Mouse (Mus musculus) heart, embryonic 15.5 days (tissue): ENCODE data around the gene Cacng6. TPM values are rescaled to one million over a fixed set of nuclear protein-coding genes. Genes with fewer than 3 reads are reported as not detected.

Source experiments
- ATAC-seq: fragments of 200-750 bp; cut with Nextera tagmentation; replicated peaks from 2 replicates; pipeline ENCODE4 v1.8.0; 2017; ENCODE audit warnings: low read depth, moderate TSS enrichment; ENCODE audit not compliant: insufficient number of reproducible peaks, insufficient read depth, low FRiP score
- H3K27ac ChIP-seq: fragments of 300-500 bp; sonication (generic); 2 replicates; pipeline ENCODE4 v1.5.1; 2015; ENCODE audit warnings: mild to moderate bottlenecking, inconsistent platforms
- H3K27me3 ChIP-seq: fragments of 300-500 bp; sonication (generic); 2 replicates; pipeline ENCODE4 v1.6.1; 2015; ENCODE audit warnings: inconsistent platforms
- H3K36me3 ChIP-seq: fragments of 300-500 bp; sonication (generic); 2 replicates; pipeline ENCODE4 v1.6.1; 2015; ENCODE audit warnings: mild to moderate bottlenecking, inconsistent platforms
- H3K4me1 ChIP-seq: fragments of 300-500 bp; sonication (generic); replicated peaks from 2 replicates; pipeline ENCODE4 v1.6.1; 2015; ENCODE audit warnings: inconsistent platforms
- H3K4me2 ChIP-seq: fragments of 300-500 bp; sonication (generic); 2 replicates; pipeline ENCODE4 v1.6.1; 2015; ENCODE audit warnings: inconsistent platforms, mild to moderate bottlenecking, moderate library complexity
- H3K4me3 ChIP-seq: fragments of 300-500 bp; sonication (generic); 2 replicates; pipeline ENCODE4 v1.5.1; 2015; ENCODE audit warnings: mild to moderate bottlenecking, inconsistent platforms
- H3K9ac ChIP-seq: fragments of 300-500 bp; sonication (generic); 2 replicates; pipeline ENCODE4 v1.6.1; 2015; ENCODE audit warnings: mild to moderate bottlenecking, inconsistent platforms
- H3K9me3 ChIP-seq: fragments of 300-500 bp; sonication (generic); replicated peaks from 2 replicates; pipeline ENCODE4 v1.6.1; 2016; ENCODE audit warnings: inconsistent platforms
- WGBS: fragments of 180-500 bp; shearing (Covaris S2); methylation state at CpG from one replicate; pipeline ENCODE4 v1.1.7; 2015; ENCODE audit warnings: mixed read lengths; 5-methylcytosine and 5-hydroxymethylcytosine counted together
- polyA plus RNA-seq: library from polyadenylated mRNA; unstranded; fragments of >200 nt; fragmentation: Nextera tagmentation; extraction: Ambion mirVana; gene quantifications from 2 replicates; pipeline ENCODE4 v1.2.1, GENCODE M21; 2015

The Cacng6 gene
- polyA plus RNA-seq, 1 experiment from 2014 or later = 20.7 TPM

DNA sequence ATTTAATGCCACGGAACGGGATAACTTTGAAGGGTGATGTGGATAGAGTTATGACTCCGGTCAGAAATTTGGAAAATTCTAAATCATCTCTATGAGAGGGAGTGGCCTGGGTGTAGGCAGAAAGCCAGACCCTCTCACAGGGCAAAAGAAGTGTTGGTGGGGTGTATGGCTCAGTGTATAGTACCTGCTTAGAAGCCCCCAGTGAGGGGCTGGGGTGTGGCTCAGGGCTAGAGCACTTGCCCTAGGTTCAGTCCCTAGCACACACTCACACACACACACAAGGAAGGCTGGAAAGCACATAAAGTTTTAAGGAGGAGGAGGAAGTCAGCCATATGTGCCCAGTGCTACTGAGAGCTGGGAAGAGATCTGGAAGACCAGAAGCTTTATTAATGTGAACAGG, 2.7 kb upstream of the Cacng6 start:
- Histone ChIP-seq H3K27ac (no peak overlapping the region), H3K27me3 (peaks cover 85% of the 10 kb centered on the region), H3K36me3 (no peaks in the 10 kb centered on the region), H3K4me3 (no peak overlapping the region), H3K9me3 (no peaks in the 10 kb centered on the region), H3K4me2 (no peak overlapping the region), H3K9ac (no peak overlapping the region), H3K4me1 (peaks cover 22% of the 10 kb centered on the region)
- ATAC-seq = no peak
- WGBS = 82% methylated on average over 3 of the region's 3 CpGs

DNA sequence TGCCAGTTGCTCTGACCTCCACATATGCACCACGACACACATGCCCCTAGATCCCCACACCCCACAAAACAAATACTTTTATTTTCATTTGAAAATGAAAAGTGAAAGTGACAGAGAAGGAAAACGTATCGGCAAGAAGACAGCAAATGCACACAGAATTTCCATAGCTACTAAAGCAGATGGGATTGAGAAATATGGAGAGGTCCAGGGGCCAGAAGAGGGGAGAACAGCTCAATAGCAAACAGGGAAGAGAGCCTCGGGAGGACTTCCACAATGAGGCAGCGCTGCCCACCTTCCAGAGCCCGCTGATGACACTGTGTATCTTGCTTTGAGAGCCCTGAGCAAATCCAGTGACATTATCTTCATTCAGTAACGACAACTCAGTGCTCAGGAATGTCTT, 1.9 kb upstream of the Cacng6 start:
- H3K9ac ChIP-seq = no peak overlapping the region
- H3K4me2 ChIP-seq = no peak overlapping the region
- H3K4me3 ChIP-seq = no peak overlapping the region
- no peak for ATAC-seq
- H3K9me3 ChIP-seq = no peaks in the 10 kb centered on the region
- peaks cover 22% of the 10 kb centered on the region for H3K4me1 ChIP-seq
- WGBS = 51% methylated on average over 7 of the region's 7 CpGs
- H3K36me3 ChIP-seq = no peaks in the 10 kb centered on the region
- no peak overlapping the region for H3K27ac ChIP-seq
- peaks cover 77% of the 10 kb centered on the region for H3K27me3 ChIP-seq

DNA sequence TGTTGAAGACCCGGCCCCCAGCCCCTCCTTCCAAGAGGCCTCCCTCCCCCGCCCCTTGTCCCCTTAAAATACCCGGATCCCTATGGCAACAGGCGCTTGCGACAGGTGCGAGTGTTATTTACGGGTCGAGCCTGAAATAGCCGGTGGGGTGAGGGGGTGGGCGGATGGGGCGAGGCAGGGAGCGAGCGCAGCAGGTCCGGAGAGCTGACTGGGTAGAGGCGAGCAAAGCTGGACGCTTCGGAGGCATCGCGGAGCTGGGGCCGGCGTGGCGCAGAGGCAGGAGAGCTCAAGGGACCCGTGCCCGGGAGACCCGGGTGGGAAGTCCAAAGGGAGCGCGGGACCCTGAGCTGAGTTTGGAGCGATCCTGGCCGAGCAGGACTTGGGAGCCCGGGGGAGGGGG, 565 bp upstream of the Cacng6 start:
- H3K36me3 ChIP-seq = no peaks in the 10 kb centered on the region

DNA sequence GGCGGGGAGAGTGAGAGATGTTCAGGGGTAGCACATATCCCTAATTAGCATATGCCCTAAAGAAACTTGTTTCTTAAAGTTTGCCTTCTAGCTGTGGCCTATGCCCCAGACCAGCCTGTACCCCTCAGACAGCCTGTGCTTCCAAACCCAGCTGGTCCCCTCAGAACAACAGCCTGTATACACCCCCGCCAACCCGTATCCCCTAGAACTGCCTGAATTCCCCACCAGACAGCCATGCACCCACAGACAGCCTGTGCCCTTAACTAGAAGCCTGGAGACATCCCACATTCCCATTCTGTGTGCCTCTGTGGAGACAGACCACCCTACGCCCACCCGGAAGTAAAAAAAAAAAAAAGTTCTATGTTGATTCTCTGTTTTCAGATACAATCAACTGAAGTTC, 1.1 kb downstream of the Cacng6 start:
- Histone ChIP-seq H3K9me3 (no peaks in the 10 kb centered on the region), H3K4me3 (no peak overlapping the region), H3K36me3 (no peaks in the 10 kb centered on the region), H3K4me2 (0 out of 2 replicates have a peak overlapping the region, but pooled peaks have one; percentile 73), H3K27ac (no peak overlapping the region), H3K4me1 (peaks cover 27% of the 10 kb centered on the region), H3K27me3 (peaks cover 50% of the 10 kb centered on the region), H3K9ac (no peak overlapping the region)
- ATAC-seq = no peak
- 87% methylated on average over 5 of the region's 5 CpGs for WGBS

More for the DNA sequence above, 565 bp upstream of the Cacng6 start:
- Histone ChIP-seq H3K9me3 (no peaks in the 10 kb centered on the region), H3K27me3 (peaks cover 63% of the 10 kb centered on the region), H3K4me1 (peaks cover 22% of the 10 kb centered on the region), H3K4me3 (peak overlapping the region; percentile 50), H3K27ac (peak overlapping the region; percentile 63), H3K4me2 (peak overlapping the region; percentile 73), H3K9ac (peak overlapping the region; percentile 58)
- peak; percentile 68 for ATAC-seq
- 1% methylated on average over 30 of the region's 30 CpGs for WGBS

DNA sequence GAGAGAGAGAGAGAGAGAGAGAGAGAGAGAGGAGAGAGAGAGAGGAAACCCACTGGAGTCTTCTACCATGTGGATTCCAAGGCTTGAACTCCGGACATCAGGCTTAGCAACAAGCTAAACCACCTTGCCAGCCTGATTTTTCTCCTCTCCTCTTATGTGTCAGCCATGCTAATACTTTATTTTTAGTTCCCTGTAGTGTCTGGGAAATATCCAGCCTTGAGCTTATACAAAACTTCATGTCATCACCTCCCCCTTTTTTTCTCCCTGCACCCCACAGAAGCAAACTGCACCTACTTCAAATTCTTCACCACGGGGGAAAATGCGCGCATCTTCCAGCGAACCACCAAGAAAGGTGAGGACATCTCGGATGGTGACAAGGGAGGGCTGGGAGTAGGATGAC, 6.2 kb downstream of the Cacng6 start:
- no peaks in the 10 kb centered on the region for H3K36me3 ChIP-seq
- H3K27ac ChIP-seq = peak overlapping the region; percentile 74
- no peak for ATAC-seq
- H3K4me3 ChIP-seq = peak overlapping the region; percentile 22
- H3K4me1 ChIP-seq = peaks cover 23% of the 10 kb centered on the region
- no peak overlapping the region for H3K9ac ChIP-seq
- WGBS = 36% methylated on average over 6 of the region's 6 CpGs
- peaks cover 5% of the 10 kb centered on the region for H3K27me3 ChIP-seq
- no peaks in the 10 kb centered on the region for H3K9me3 ChIP-seq
- peak overlapping the region; percentile 42 for H3K4me2 ChIP-seq

DNA sequence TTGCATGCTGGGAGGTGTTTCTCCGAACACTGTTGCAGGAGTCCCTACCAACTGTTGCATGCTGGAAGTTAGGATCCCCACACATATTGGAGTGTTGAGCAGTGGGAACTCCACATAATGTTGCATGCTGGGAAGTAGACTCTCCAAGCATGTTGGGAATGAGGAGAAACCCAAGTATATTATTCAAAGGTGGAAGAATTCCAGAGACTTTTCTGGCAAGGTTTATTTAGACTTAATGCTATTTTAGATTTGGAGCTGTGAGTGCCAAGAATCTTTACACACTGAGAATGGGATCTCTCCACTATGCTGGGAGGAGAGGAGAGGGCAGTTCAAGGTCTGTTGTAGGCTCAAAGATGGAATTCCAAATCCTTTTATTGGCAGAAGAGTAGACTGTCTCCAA, 8.1 kb downstream of the Cacng6 start:
- H3K4me3 ChIP-seq = no peak overlapping the region
- H3K4me1 ChIP-seq = peaks cover 23% of the 10 kb centered on the region
- ATAC-seq = no peak
- no peak overlapping the region; the same call in 1 of the 2 replicates for H3K27ac ChIP-seq
- no peak overlapping the region for H3K4me2 ChIP-seq
- no peak overlapping the region for H3K9ac ChIP-seq
- H3K9me3 ChIP-seq = no peaks in the 10 kb centered on the region
- 82% methylated on average over 1 of the region's 1 CpGs for WGBS
- no peaks in the 10 kb centered on the region for H3K36me3 ChIP-seq
- no peaks in the 10 kb centered on the region for H3K27me3 ChIP-seq

DNA sequence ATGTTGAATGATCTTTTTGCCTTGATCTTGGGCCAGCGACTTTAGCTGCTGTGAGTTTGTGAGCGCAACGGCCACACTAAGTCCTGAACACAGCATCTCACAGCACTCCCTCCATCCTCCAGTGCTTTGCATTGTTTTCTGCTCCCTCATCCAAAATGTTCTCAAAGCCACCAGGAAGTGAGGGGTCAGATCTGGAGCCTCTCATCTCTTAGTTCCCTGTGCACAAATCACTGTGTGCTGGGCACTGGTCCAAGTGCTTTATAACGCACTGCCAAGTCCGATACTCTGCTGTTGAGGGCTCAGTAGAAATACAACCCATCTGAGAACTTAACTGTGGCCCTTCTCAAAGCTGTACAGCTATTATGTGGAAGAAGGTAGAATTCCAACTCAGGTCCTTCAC, 13.9 kb downstream of the Cacng6 start:
- Histone ChIP-seq H3K27me3 (no peaks in the 10 kb centered on the region), H3K4me3 (no peak overlapping the region), H3K9me3 (no peaks in the 10 kb centered on the region), H3K27ac (peak overlapping the region; percentile 12), H3K9ac (no peak overlapping the region), H3K4me2 (peak overlapping the region; percentile 8; the same call in 1 of the 2 replicates), H3K4me1 (peaks cover 16% of the 10 kb centered on the region), H3K36me3 (no peaks in the 10 kb centered on the region)
- ATAC-seq = no peak
- WGBS = 24% methylated on average over 5 of the region's 5 CpGs

DNA sequence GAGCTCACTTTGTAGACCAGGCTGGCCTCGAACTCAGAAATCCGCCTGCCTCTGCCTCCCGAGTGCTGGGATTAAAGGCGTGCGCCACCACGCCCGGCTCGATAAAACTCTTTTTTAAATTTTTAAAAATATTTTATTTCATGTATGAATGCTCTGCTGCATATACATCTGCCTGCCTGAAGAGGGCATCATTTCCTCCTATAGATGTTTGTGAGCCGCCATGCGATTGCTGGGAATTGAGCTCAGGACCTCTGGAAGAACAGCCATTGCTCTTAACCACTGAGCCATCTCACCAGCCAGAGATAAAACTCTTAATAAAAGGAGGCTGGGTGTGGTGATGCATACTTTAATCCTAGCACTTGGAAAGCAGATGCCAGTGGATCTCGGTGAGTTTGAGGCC, 16.0 kb downstream of the Cacng6 start:
- Histone ChIP-seq H3K27me3 (no peaks in the 10 kb centered on the region), H3K4me3 (no peak overlapping the region), H3K9me3 (no peaks in the 10 kb centered on the region), H3K4me2 (no peak overlapping the region), H3K9ac (no peak overlapping the region), H3K36me3 (no peaks in the 10 kb centered on the region), H3K4me1 (peaks cover 16% of the 10 kb centered on the region), H3K27ac (no peak overlapping the region)
- 83% methylated on average over 11 of the region's 11 CpGs for WGBS
- no peak for ATAC-seq

DNA sequence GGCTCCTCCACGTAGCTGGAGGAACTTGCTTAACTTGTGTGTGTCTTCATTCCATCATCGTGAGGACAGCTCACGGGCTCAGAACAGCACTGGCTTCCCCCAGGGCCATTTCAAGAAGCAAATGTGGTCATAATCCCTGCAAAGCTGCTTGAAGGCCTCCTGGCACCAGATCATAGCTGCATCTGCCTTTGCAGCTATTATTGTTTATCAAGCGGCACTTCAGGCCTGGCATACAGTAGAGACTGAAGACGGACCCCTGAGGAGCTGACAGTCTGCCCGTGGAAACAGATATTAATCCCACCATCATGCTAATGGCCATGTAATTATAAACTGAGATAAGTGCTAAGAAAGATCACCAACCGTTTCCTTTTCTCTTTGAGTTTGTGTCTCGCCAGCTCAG, 16.5 kb downstream of the Cacng6 start:
- H3K4me1 ChIP-seq = peaks cover 16% of the 10 kb centered on the region
- no peak for ATAC-seq
- no peaks in the 10 kb centered on the region for H3K27me3 ChIP-seq
- no peak overlapping the region for H3K4me3 ChIP-seq
- 57% methylated on average over 8 of the region's 8 CpGs for WGBS
- H3K4me2 ChIP-seq = no peak overlapping the region
- no peaks in the 10 kb centered on the region for H3K36me3 ChIP-seq
- no peak overlapping the region for H3K9ac ChIP-seq
- no peaks in the 10 kb centered on the region for H3K9me3 ChIP-seq
- H3K27ac ChIP-seq = no peak overlapping the region

DNA sequence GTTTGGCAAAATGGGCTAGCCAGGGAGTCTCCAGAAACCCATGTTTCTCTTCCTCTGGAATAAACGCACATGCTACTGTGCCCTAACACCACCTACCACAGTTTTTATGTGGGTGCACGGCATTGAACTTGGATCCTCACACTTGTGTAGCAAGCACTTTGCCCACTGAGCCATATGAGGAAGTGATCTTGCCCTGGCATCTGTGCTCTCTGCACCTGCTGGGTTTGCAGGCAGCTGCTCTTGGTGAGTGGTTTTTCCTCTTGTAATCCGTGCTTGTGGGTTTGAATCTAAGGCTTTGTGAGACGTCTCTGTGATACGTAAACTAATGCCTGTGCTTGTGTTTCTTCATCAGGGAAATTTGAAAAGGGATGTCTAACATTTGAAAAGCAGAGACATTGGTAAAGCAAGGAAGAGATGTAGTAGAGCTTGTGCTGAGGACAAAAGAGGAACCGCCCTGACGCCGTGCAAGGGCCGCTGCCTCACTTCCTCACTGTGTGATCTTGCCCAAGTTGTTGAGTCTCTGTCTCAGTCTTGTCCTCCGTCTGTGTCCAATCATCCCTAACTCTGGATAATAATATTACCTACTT, 18.6 kb downstream of the Cacng6 start:
- no peak overlapping the region for H3K27ac ChIP-seq
- H3K9ac ChIP-seq = no peak overlapping the region
- no peaks in the 10 kb centered on the region for H3K9me3 ChIP-seq
- ATAC-seq = no peak
- WGBS = 80% methylated on average over 10 of the region's 10 CpGs
- H3K4me3 ChIP-seq = no peak overlapping the region
- no peaks in the 10 kb centered on the region for H3K36me3 ChIP-seq
- H3K27me3 ChIP-seq = 0 out of 2 replicates have a peak, but pooled peaks cover 2% of the 10 kb centered on the region
- H3K4me2 ChIP-seq = no peak overlapping the region
- H3K4me1 ChIP-seq = peaks cover 12% of the 10 kb centered on the region

DNA sequence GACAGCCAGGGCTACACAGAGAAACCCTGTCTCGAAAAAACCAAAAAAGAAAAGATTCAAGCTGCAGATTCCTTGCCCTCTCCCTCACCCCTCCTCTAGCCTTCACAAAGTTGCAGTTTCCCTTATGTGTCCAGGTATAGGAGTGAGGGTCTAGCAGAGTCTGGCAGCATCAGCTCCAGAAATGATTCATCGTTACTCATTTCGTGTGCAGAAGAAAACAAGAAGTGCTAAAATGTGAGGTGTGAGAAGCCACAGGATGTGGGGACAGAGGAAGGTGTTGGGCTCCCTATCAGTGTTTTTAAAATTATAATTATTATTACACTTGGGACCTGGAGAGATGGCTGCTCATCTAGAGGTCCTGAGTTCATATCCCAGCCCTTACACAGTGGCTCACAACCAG, 20.7 kb downstream of the Cacng6 start:
- no peaks in the 10 kb centered on the region for H3K9me3 ChIP-seq
- no peaks in the 10 kb centered on the region for H3K36me3 ChIP-seq
- H3K27ac ChIP-seq = no peak overlapping the region
- no peak overlapping the region for H3K4me3 ChIP-seq
- no peak overlapping the region for H3K9ac ChIP-seq
- H3K27me3 ChIP-seq = peaks cover 2% of the 10 kb centered on the region; the same call in 1 of the 2 replicates
- no peak for ATAC-seq
- H3K4me2 ChIP-seq = no peak overlapping the region
- 74% methylated on average over 3 of the region's 3 CpGs for WGBS
- no peaks in the 10 kb centered on the region for H3K4me1 ChIP-seq

DNA sequence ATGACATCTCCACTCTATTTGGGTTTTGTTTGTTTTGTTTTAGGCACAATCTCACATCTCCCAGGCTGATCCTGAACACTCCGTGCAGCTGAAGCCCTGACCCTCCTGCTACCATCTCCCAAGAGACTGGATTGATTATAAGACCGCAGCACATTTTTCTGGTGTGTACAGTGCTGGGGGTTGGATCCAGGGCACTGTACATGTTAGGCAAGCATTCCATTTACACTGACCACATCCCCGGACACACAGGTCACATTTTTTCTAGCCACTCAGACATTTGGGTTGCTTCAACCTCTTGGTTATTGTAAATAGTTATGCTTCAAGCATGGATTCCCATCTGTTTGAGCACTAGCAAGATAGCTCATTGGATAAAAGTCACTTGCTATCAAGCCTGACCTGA, 22.6 kb downstream of the Cacng6 start:
- 75% methylated on average over 3 of the region's 3 CpGs for WGBS
- no peaks in the 10 kb centered on the region for H3K36me3 ChIP-seq
- H3K27ac ChIP-seq = no peak overlapping the region
- no peaks in the 10 kb centered on the region for H3K9me3 ChIP-seq
- no peaks in the 10 kb centered on the region for H3K4me1 ChIP-seq
- H3K27me3 ChIP-seq = peaks cover 6% of the 10 kb centered on the region; the same call in 1 of the 2 replicates
- H3K4me2 ChIP-seq = no peak overlapping the region
- H3K9ac ChIP-seq = no peak overlapping the region
- ATAC-seq = no peak
- no peak overlapping the region for H3K4me3 ChIP-seq
